Comparison of ENCODE assay signal across 28 mouse cellular contexts in the genomic region with DNA sequence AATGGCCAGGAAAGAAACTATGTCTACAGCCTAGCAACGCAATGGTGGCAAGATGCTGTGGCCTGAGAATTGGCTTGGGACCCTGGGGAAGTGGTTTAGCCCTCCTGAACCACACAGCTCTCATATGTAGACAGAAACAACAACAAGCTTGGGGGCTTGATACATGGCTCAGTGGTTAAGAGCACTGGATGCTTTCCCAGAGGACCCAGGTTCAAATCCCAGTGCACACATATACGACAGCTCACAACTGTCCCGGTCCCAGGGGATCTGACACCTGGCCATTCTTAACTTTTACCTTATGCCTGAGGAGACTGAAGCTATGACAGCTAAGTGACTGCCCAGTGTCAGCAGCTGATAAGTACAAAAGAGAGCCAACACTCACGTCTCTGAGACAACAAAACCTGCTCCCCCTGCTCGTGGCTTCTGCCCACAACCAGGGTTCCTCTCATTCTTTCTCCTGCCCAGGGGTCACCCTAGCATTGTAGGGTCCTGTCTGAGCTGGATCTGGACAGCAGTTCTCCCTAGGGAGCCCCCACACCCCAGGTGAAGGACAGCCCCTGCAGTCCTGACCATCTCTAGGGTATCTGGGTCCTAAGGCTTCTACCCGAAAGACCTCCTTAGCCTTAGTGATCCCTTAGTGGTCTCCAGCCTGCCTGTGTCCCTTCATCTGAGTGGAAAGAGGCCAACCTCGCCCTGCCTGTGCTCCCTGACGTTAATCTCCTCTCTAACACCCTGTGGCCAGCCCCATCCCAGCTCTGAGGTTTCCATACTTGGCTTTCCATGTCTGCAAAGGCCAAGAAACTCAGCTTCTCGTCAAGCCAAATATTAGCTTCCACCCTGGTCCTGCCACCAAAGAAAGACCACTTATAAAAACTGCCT. TPM values are rescaled to one million over a fixed set of nuclear protein-coding genes. Genes with fewer than 3 reads are reported as not detected.
DNase-seq lines count a peak whose midpoint lies in the region; ATAC-seq and TF ChIP-seq lines count a peak whose summit lies in the region.
"Had no signal": no experiment of that assay in that cellular context is flagged by ENCODE, and none has a peak within 500 bp of the region (broad histone marks: within the 10 kb centered on the region; RNA-seq: fewer than 3 reads in every experiment).

No protein-coding gene starts in this region.

- no peak overlapping the region for H3K4me2 ChIP-seq in midbrain, embryonic 13.5 days (replicated peaks)
- no peak overlapping the region for H3K4me2 ChIP-seq in intestine, postnatal 0 days (replicated peaks; ENCODE audit: low read depth)
- H3K4me2 ChIP-seq: embryonic facial prominence, embryonic 13.5 days; embryonic facial prominence, embryonic 15.5 days; forebrain, embryonic 12.5 days had no signal

- H3K27me3 ChIP-seq in midbrain, embryonic 10.5 days (ENCODE audit: low read depth, poor library complexity, severe bottlenecking), result peaks cover 27% of the 10 kb centered on the region
- peaks cover 10% of the 10 kb centered on the region for H3K27me3 ChIP-seq in midbrain, embryonic 13.5 days
- H3K27me3 ChIP-seq in intestine, postnatal 0 days (replicated peaks; ENCODE audit: control insufficient read depth, insufficient read depth, low read length), result no peaks in the 10 kb centered on the region
- H3K27me3 ChIP-seq: embryonic facial prominence, embryonic 13.5 days; embryonic facial prominence, embryonic 15.5 days; Patski had no signal

- ATAC-seq in midbrain, embryonic 13.5 days, result no peak
- ATAC-seq in intestine, postnatal 0 days, result no peak
- ATAC-seq: activated CD4-positive, CD25-positive, alpha-beta regulatory T cell, adult 4 months; forebrain, embryonic 14.5 days; forebrain, postnatal 0 days; Patski had no signal

- H3K27ac ChIP-seq in midbrain, embryonic 10.5 days (replicated peaks), result no peak overlapping the region
- H3K27ac ChIP-seq in midbrain, embryonic 13.5 days, result no peak overlapping the region
- 0 out of 2 replicates have a peak overlapping the region, but pooled peaks have one; percentile 24 for H3K27ac ChIP-seq in brown adipose tissue, adult 24 weeks (replicated peaks; ENCODE audit: low read depth, low read length)
- no peak overlapping the region for H3K27ac ChIP-seq in intestine, postnatal 0 days (ENCODE audit: low read depth, low read length)
- H3K27ac ChIP-seq: embryonic facial prominence, embryonic 13.5 days; embryonic facial prominence, embryonic 15.5 days; forebrain, embryonic 10.5 days; forebrain, embryonic 12.5 days had no signal

- peak; percentile 94 for DNase-seq in heart, adult 11 months
- no peak for DNase-seq in heart, postnatal 4 days
- DNase-seq in midbrain, embryonic 10.5 days (ENCODE audit: low spot score), result peak; percentile 10
- DNase-seq: adrenal gland, adult 8-10 months; cerebellum, adult 11 months; cerebellum, adult 18-20 months; cerebellum, adult 8-10 months; cerebellum, adult 9-11 months; cerebellum, postnatal 14 days; cerebellum, postnatal 36 days; embryo, embryonic 11 days; forebrain, postnatal 0 days had no signal

- H3K36me3 ChIP-seq in midbrain, embryonic 10.5 days, result no peaks in the 10 kb centered on the region
- H3K36me3 ChIP-seq in midbrain, embryonic 13.5 days, result no peaks in the 10 kb centered on the region
- H3K36me3 ChIP-seq in intestine, postnatal 0 days (ENCODE audit: control insufficient read depth, insufficient read depth), result no peaks in the 10 kb centered on the region
- H3K36me3 ChIP-seq: embryonic facial prominence, embryonic 13.5 days; embryonic facial prominence, embryonic 15.5 days; forebrain, embryonic 10.5 days; forebrain, embryonic 12.5 days; G1E had no signal

- no peak overlapping the region for H3K4me3 ChIP-seq in midbrain, embryonic 10.5 days
- no peak overlapping the region for H3K4me3 ChIP-seq in midbrain, embryonic 13.5 days (replicated peaks)
- H3K4me3 ChIP-seq in brown adipose tissue, adult 24 weeks (ENCODE audit: insufficient read depth, low read depth, low read length), result no peak overlapping the region
- H3K4me3 ChIP-seq in intestine, postnatal 0 days (ENCODE audit: low read depth, low read length), result no peak overlapping the region
- H3K4me3 ChIP-seq: embryonic facial prominence, embryonic 13.5 days; embryonic facial prominence, embryonic 15.5 days; erythroblast, embryonic 14.5 days; forebrain, embryonic 10.5 days; forebrain, embryonic 12.5 days had no signal

- peaks cover 12% of the 10 kb centered on the region for H3K4me1 ChIP-seq in midbrain, embryonic 10.5 days
- no peaks in the 10 kb centered on the region for H3K4me1 ChIP-seq in midbrain, embryonic 13.5 days (replicated peaks)
- peaks cover 10% of the 10 kb centered on the region for H3K4me1 ChIP-seq in brown adipose tissue, adult 24 weeks (ENCODE audit: control insufficient read depth, insufficient read depth, insufficient read length, low read length)
- H3K4me1 ChIP-seq in intestine, postnatal 0 days (replicated peaks; ENCODE audit: control insufficient read depth, insufficient read depth, low read length), result no peaks in the 10 kb centered on the region
- H3K4me1 ChIP-seq: forebrain, embryonic 12.5 days had no signal

- H3K9ac ChIP-seq in midbrain, embryonic 13.5 days (replicated peaks), result no peak overlapping the region
- no peak overlapping the region for H3K9ac ChIP-seq in intestine, postnatal 0 days (ENCODE audit: low read depth, low read length)
- H3K9ac ChIP-seq: embryonic facial prominence, embryonic 13.5 days; embryonic facial prominence, embryonic 15.5 days; forebrain, embryonic 12.5 days; forebrain, postnatal 0 days had no signal

- TF ChIP-seq CTCF in intestine, postnatal 0 days (IDR thresholded peaks at IDR 0.05; ENCODE audit: low read depth), result no peak

- no peaks in the 10 kb centered on the region; the same call in 1 of the 2 replicates for H3K9me3 ChIP-seq in midbrain, embryonic 10.5 days (replicated peaks)
- H3K9me3 ChIP-seq in midbrain, embryonic 13.5 days, result 0 out of 2 replicates have a peak, but pooled peaks cover 4% of the 10 kb centered on the region
- H3K9me3 ChIP-seq in intestine, postnatal 0 days (ENCODE audit: control insufficient read depth), result no peaks in the 10 kb centered on the region
- H3K9me3 ChIP-seq: embryonic facial prominence, embryonic 13.5 days; embryonic facial prominence, embryonic 15.5 days; forebrain, embryonic 10.5 days; forebrain, embryonic 12.5 days had no signal

- WGBS in midbrain, embryonic 10.5 days, result 77% methylated on average over 9 of the region's 9 CpGs
- WGBS in midbrain, embryonic 13.5 days, result 72% methylated on average over 9 of the region's 9 CpGs
- 80% methylated on average over 9 of the region's 9 CpGs for WGBS in intestine, postnatal 0 days

RNA-seq across cellular contexts. Expression of gene Ankrd33, which starts 6.1 kb away (rescaled TPM):
- total RNA-seq in heart, postnatal 4 days (2021), result not detected
- polyA plus RNA-seq in midbrain, embryonic 10.5 days (2016; fragmentation: Nextera tagmentation; extraction: Ambion mirVana), result not detected in 2 replicates
- polyA plus RNA-seq in midbrain, embryonic 13.5 days (2015; fragmentation: Nextera tagmentation; extraction: Ambion mirVana), result not detected in 2 replicates
- polyA plus RNA-seq in brown adipose tissue, adult 24 weeks (2012; ENCODE audit: insufficient read depth, insufficient read length, missing spikeins), result not detected in 2 replicates
- polyA plus RNA-seq in intestine, postnatal 0 days (2015; fragmentation: Nextera tagmentation; extraction: Ambion mirVana), result not detected in 2 replicates
- total RNA-seq: adrenal gland, postnatal 14 days; common myeloid progenitor, adult 5-6 weeks; forebrain, postnatal 0 days; G1E had no signal
- polyA plus RNA-seq: activated CD4-positive, CD25-positive, alpha-beta regulatory T cell, adult 4 months; C2C12; embryonic facial prominence, embryonic 11.5 days; embryonic facial prominence, embryonic 13.5 days; embryonic facial prominence, embryonic 15.5 days; erythroblast, embryonic 14.5 days; forebrain, embryonic 10.5 days; forebrain, embryonic 12.5 days; forebrain, embryonic 14.5 days; forebrain, postnatal 0 days; G1E; Patski had no signal

RNA-seq across cellular contexts. Expression of gene Acvrl1, which starts 6.7 kb away (rescaled TPM):
- total RNA-seq in heart, postnatal 4 days (2021), result 10 to 100 TPM; 20.5 to 21.7 TPM
- 8.9 and 10.7 TPM in 2 replicates for polyA plus RNA-seq in midbrain, embryonic 10.5 days (2016; fragmentation: Nextera tagmentation; extraction: Ambion mirVana)
- polyA plus RNA-seq in midbrain, embryonic 13.5 days (2015; fragmentation: Nextera tagmentation; extraction: Ambion mirVana), result 5.3 and 5.5 TPM in 2 replicates
- polyA plus RNA-seq in brown adipose tissue, adult 24 weeks (2012; ENCODE audit: insufficient read depth, insufficient read length, missing spikeins), result 9.4 and 13.7 TPM in 2 replicates
- polyA plus RNA-seq in intestine, postnatal 0 days (2015; fragmentation: Nextera tagmentation; extraction: Ambion mirVana), result 13.8 and 14.6 TPM in 2 replicates
- polyA plus RNA-seq: erythroblast, embryonic 14.5 days; Patski had no signal

RNA-seq across cellular contexts. Expression of gene Fignl2, which starts 43.3 kb away (rescaled TPM):
- total RNA-seq in heart, postnatal 4 days (2021), result 1 to 10 TPM; 3.2 to 4.2 TPM
- 0.88 and 1.7 TPM in 2 replicates for polyA plus RNA-seq in midbrain, embryonic 10.5 days (2016; fragmentation: Nextera tagmentation; extraction: Ambion mirVana)
- polyA plus RNA-seq in midbrain, embryonic 13.5 days (2015; fragmentation: Nextera tagmentation; extraction: Ambion mirVana), result 0.11 and 0.15 TPM in 2 replicates
- 2.9 and 3.0 TPM in 2 replicates for polyA plus RNA-seq in brown adipose tissue, adult 24 weeks (2012; ENCODE audit: insufficient read depth, insufficient read length, missing spikeins)
- polyA plus RNA-seq in intestine, postnatal 0 days (2015; fragmentation: Nextera tagmentation; extraction: Ambion mirVana), result 0.16 and 0.33 TPM in 2 replicates
- total RNA-seq: common myeloid progenitor, adult 5-6 weeks had no signal
- polyA plus RNA-seq: activated CD4-positive, CD25-positive, alpha-beta regulatory T cell, adult 4 months; erythroblast, embryonic 14.5 days; forebrain, embryonic 14.5 days; G1E had no signal

RNA-seq across cellular contexts. Expression of gene Acvr1b, which starts 52.2 kb away (rescaled TPM):
- 10 to 100 TPM; 20.8 to 21.4 TPM for total RNA-seq in heart, postnatal 4 days (2021)
- 5.4 and 7.0 TPM in 2 replicates for polyA plus RNA-seq in midbrain, embryonic 10.5 days (2016; fragmentation: Nextera tagmentation; extraction: Ambion mirVana)
- polyA plus RNA-seq in midbrain, embryonic 13.5 days (2015; fragmentation: Nextera tagmentation; extraction: Ambion mirVana), result 18.2 and 19.2 TPM in 2 replicates
- polyA plus RNA-seq in brown adipose tissue, adult 24 weeks (2012; ENCODE audit: insufficient read depth, insufficient read length, missing spikeins), result 3.1 and 3.2 TPM in 2 replicates
- polyA plus RNA-seq in intestine, postnatal 0 days (2015; fragmentation: Nextera tagmentation; extraction: Ambion mirVana), result 6.0 and 6.8 TPM in 2 replicates
- polyA plus RNA-seq: G1E had no signal
